Mouse (Mus musculus) forebrain, embryonic 14.5 days (tissue): ENCODE measurements around the gene Spaca3. TPM values are rescaled to one million over a fixed set of nuclear protein-coding genes. Genes with fewer than 3 reads are reported as not detected.

Experiments
- ATAC-seq: fragments of 200-750 bp; cut with Nextera tagmentation; 2 replicates; pipeline ENCODE4 v1.8.0; 2017; ENCODE audit warnings: mild to moderate bottlenecking, moderate library complexity
- DNase-seq: peaks from one replicate; pipeline ENCODE4 v3.0.0-alpha.2; 2015; ENCODE audit warnings: low spot score
- H3K27ac ChIP-seq: fragments of 300-500 bp; sonication (generic); 2 replicates; pipeline ENCODE4 v1.5.1; 2014; ENCODE audit warnings: low read depth, mild to moderate bottlenecking, control low read depth, low read length, moderate library complexity
- H3K27me3 ChIP-seq: fragments of 300-500 bp; sonication (generic); replicated peaks from 2 replicates; pipeline ENCODE4 v1.6.1; 2014; ENCODE audit warnings: low read length, control low read depth, mixed read lengths; ENCODE audit not compliant: control insufficient read depth, insufficient read depth
- H3K36me3 ChIP-seq: fragments of 300-500 bp; sonication (generic); 2 replicates; pipeline ENCODE4 v1.6.1; 2014; ENCODE audit warnings: low read length, control low read depth; ENCODE audit not compliant: control insufficient read depth, insufficient read depth
- H3K4me1 ChIP-seq: fragments of 300-500 bp; sonication (generic); 2 replicates; pipeline ENCODE4 v1.6.1; 2014; ENCODE audit warnings: antibody characterized with exemption, low read length, control low read depth; ENCODE audit not compliant: control insufficient read depth, insufficient read depth
- H3K4me2 ChIP-seq: fragments of 300-500 bp; sonication (generic); 2 replicates; pipeline ENCODE4 v1.6.1; 2014; ENCODE audit warnings: mild to moderate bottlenecking, control low read depth, low read length
- H3K4me3 ChIP-seq: fragments of 300-500 bp; sonication (generic); 2 replicates; pipeline ENCODE4 v1.5.1; 2014; ENCODE audit warnings: low read depth, low read length, control low read depth
- H3K9ac ChIP-seq: fragments of 300-500 bp; sonication (generic); 2 replicates; pipeline ENCODE4 v1.6.1; 2014; ENCODE audit warnings: mild to moderate bottlenecking, low read length, control low read depth, moderate library complexity
- H3K9me3 ChIP-seq: fragments of 300-500 bp; sonication (generic); replicated peaks from 2 replicates; pipeline ENCODE4 v1.6.1; 2016; ENCODE audit warnings: low read length, control low read depth, mixed read lengths; ENCODE audit not compliant: control insufficient read depth
- WGBS: fragments of 180-500 bp; shearing (Covaris S2); extraction: QIAGEN DNeasy Blood & Tissue Kit; methylation state at CpG from one replicate; pipeline ENCODE4 v1.1.7; 2014; 5-methylcytosine and 5-hydroxymethylcytosine counted together
- polyA plus RNA-seq: library from polyadenylated mRNA; unstranded; fragments of >200 nt; fragmentation: Nextera tagmentation; extraction: Ambion mirVana; gene quantifications from 2 replicates; pipeline ENCODE4 v1.2.1, GENCODE M21; 2014

The Spaca3 gene
- polyA plus RNA-seq, 1 experiment from 2014 or later: not detected

- 0 out of 2 replicates have a peak, but pooled peaks cover 3% of the 10 kb centered on the region for H3K4me1 ChIP-seq
- H3K36me3 ChIP-seq: 0 out of 2 replicates have a peak, but pooled peaks cover 9% of the 10 kb centered on the region
- 53% methylated on average over 14 of the region's 14 CpGs for WGBS
- DNase-seq (peak; percentile 31), ATAC-seq (no peak)
- H3K27me3 ChIP-seq: no peaks in the 10 kb centered on the region
- H3K27ac ChIP-seq: no peak overlapping the region
- H3K9me3 ChIP-seq: no peaks in the 10 kb centered on the region
- no peak overlapping the region for H3K4me2 ChIP-seq
- H3K4me3 ChIP-seq: no peak overlapping the region
- no peak overlapping the region for H3K9ac ChIP-seq
Observed at GRCm38 (mm10) chr11:80821296-80821695, 36.9 kb upstream of the Spaca3 start.

DNA sequence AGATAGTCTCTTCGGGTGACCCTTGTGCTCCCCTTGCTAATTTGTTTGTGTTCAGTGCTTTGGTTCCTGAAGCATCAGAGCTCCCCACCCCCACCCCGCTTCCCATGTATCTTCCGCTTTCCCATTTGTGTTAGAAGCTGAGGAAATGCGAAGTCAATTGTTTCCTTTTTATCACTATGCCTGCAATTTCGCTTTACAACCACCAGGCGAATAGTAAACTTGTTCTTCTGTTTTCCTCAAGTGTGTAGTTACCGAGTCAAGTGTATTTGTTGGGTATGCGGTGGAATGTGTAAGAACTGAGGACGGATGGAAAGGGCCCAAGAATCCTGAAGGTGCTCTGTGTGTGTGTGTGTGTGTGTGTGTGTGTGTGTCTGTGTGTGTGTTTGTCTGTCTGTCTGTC, 36.4 kb upstream of the Spaca3 start:
- Histone ChIP-seq H3K4me2 (no peak overlapping the region), H3K27ac (no peak overlapping the region), H3K9ac (no peak overlapping the region), H3K27me3 (no peaks in the 10 kb centered on the region), H3K9me3 (no peaks in the 10 kb centered on the region), H3K36me3 (0 out of 2 replicates have a peak, but pooled peaks cover 9% of the 10 kb centered on the region), H3K4me3 (no peak overlapping the region), H3K4me1 (0 out of 2 replicates have a peak, but pooled peaks cover 3% of the 10 kb centered on the region)
- WGBS: 87% methylated on average over 9 of the region's 9 CpGs
- ATAC-seq: no peak
- no peak for DNase-seq

GRCm38 (mm10) chr11:80835395-80835794, 22.8 kb upstream of the Spaca3 start:
- no peak for ATAC-seq
- 93% methylated on average over 2 of the region's 2 CpGs for WGBS
- Histone ChIP-seq H3K4me3 (no peak overlapping the region), H3K27ac (no peak overlapping the region), H3K4me2 (no peak overlapping the region), H3K9ac (no peak overlapping the region), H3K4me1 (no peaks in the 10 kb centered on the region), H3K36me3 (no peaks in the 10 kb centered on the region), H3K9me3 (no peaks in the 10 kb centered on the region), H3K27me3 (no peaks in the 10 kb centered on the region)
- no peak for DNase-seq

DNA sequence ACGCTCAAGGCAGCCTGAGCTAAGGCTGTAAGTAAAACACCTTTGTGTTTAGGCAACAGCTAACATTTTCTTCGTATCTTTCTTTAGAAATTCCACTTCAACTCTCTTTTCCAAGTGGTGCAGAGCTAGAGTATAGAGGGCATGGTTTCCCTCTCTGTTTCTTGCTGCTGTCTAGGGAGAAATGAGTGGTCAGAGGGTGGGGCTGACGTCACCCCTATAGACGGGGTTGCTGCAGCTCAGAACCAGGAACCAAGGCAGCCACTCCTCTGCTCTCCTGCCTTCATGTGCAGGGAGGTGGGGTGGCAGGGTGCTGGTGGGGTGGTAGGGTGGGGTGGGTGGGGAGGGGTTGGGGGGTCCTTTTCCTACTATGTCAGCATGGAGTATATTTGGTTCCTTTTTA, 22.3 kb upstream of the Spaca3 start:
- H3K27ac ChIP-seq: no peak overlapping the region
- no peaks in the 10 kb centered on the region for H3K4me1 ChIP-seq
- no peak overlapping the region for H3K4me2 ChIP-seq
- no peaks in the 10 kb centered on the region for H3K36me3 ChIP-seq
- no peaks in the 10 kb centered on the region for H3K27me3 ChIP-seq
- H3K4me3 ChIP-seq: no peak overlapping the region
- H3K9me3 ChIP-seq: no peaks in the 10 kb centered on the region
- H3K9ac ChIP-seq: no peak overlapping the region
- 83% methylated on average over 4 of the region's 4 CpGs for WGBS
- DNase-seq: no peak
- ATAC-seq: no peak

GRCm38 (mm10) chr11:80838724-80839123, 19.4 kb upstream of the Spaca3 start:
- Histone ChIP-seq H3K4me1 (no peaks in the 10 kb centered on the region), H3K4me2 (no peak overlapping the region), H3K4me3 (no peak overlapping the region), H3K9me3 (no peaks in the 10 kb centered on the region), H3K27me3 (no peaks in the 10 kb centered on the region), H3K27ac (no peak overlapping the region), H3K36me3 (no peaks in the 10 kb centered on the region), H3K9ac (no peak overlapping the region)
- ATAC-seq: no peak
- no peak for DNase-seq
- WGBS: 69% methylated on average over 1 of the region's 1 CpGs

- Histone ChIP-seq H3K27me3 (0 out of 2 replicates have a peak, but pooled peaks cover under 1% of the 10 kb centered on the region), H3K27ac (no peak overlapping the region), H3K9ac (no peak overlapping the region), H3K36me3 (no peaks in the 10 kb centered on the region), H3K4me1 (no peaks in the 10 kb centered on the region), H3K9me3 (no peaks in the 10 kb centered on the region), H3K4me2 (no peak overlapping the region), H3K4me3 (no peak overlapping the region)
- 97% methylated on average over 2 of the region's 2 CpGs for WGBS
- ATAC-seq (no peak), DNase-seq (no peak)
Observed at GRCm38 (mm10) chr11:80843435-80843834, 14.7 kb upstream of the Spaca3 start.

DNA sequence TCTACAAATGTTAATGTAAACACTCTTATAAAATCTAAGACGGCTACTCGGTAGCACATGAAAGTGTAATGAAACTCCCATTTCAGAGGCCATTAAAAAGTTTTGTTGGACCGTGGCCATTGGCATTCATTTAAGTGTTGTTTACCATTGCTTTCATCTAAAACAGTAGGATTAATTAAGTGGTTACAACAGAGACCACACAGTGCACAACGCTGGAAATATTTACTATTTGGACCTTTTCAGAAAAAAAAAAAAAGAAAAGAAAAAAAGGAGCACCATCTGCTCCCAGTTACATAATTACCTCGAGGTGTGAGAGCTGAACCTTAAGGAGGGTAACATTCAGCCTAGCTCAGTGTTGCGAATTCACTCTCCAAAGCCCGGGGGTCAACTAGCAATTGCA, 12.7 kb upstream of the Spaca3 start:
- H3K4me2 ChIP-seq: no peak overlapping the region
- no peak for ATAC-seq
- no peaks in the 10 kb centered on the region for H3K9me3 ChIP-seq
- H3K4me3 ChIP-seq: no peak overlapping the region
- no peaks in the 10 kb centered on the region for H3K36me3 ChIP-seq
- no peaks in the 10 kb centered on the region for H3K4me1 ChIP-seq
- peak; percentile 57 for DNase-seq
- no peak overlapping the region for H3K9ac ChIP-seq
- H3K27me3 ChIP-seq: 0 out of 2 replicates have a peak, but pooled peaks cover 2% of the 10 kb centered on the region
- no peak overlapping the region for H3K27ac ChIP-seq
- WGBS: 28% methylated on average over 7 of the region's 7 CpGs

- ATAC-seq: no peak
- H3K9me3 ChIP-seq: no peaks in the 10 kb centered on the region
- H3K27ac ChIP-seq: no peak overlapping the region
- no peak overlapping the region for H3K9ac ChIP-seq
- DNase-seq: no peak
- no peaks in the 10 kb centered on the region for H3K4me1 ChIP-seq
- H3K4me2 ChIP-seq: no peak overlapping the region
- H3K27me3 ChIP-seq: 0 out of 2 replicates have a peak, but pooled peaks cover 2% of the 10 kb centered on the region
- H3K36me3 ChIP-seq: no peaks in the 10 kb centered on the region
- no peak overlapping the region for H3K4me3 ChIP-seq
- WGBS: 70% methylated on average over 3 of the region's 3 CpGs
Observed at GRCm38 (mm10) chr11:80846115-80846514, 12.1 kb upstream of the Spaca3 start.

DNA sequence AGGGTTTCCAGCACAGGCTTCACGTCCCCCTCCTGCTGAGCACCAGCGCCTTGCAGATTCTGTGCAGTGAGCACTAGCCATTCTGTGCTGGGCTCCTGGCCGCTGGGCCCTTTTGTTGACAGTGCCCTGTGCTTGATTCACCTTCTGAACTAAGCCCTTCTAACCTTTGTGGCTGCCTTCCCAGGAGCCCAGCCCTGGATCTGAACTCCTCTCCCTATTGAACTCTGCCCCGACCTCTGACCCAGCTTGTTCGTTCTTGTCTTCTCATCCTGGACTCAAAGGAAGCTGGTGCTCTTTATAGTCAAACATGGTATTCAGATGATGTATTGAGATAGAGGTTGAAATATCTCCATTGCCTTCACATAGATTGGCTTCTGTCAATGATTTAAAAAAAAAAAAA, 10.0 kb upstream of the Spaca3 start:
- no peaks in the 10 kb centered on the region; the same call in 1 of the 2 replicates for H3K4me1 ChIP-seq
- H3K9ac ChIP-seq: no peak overlapping the region
- no peak overlapping the region for H3K4me3 ChIP-seq
- 0 out of 2 replicates have a peak, but pooled peaks cover 2% of the 10 kb centered on the region for H3K27me3 ChIP-seq
- ATAC-seq (no peak), DNase-seq (no peak)
- no peaks in the 10 kb centered on the region for H3K36me3 ChIP-seq
- H3K9me3 ChIP-seq: no peaks in the 10 kb centered on the region
- no peak overlapping the region for H3K4me2 ChIP-seq
- no peak overlapping the region for H3K27ac ChIP-seq
- 55% methylated on average over 5 of the region's 5 CpGs for WGBS
